Mouse (Mus musculus): ENCODE data around the gene U2af1. TPM values are rescaled to one million over a fixed set of nuclear protein-coding genes. Genes with fewer than 3 reads are reported as not detected.
"Not testable (repeated sequence)": the region's sequence is repeated elsewhere in the genome, so short reads cannot be mapped to it uniquely, and the experiment has no call there.

Gene U2af1
- polyA plus RNA-seq (2012; rRNA removed): 10.1 and 19.1 TPM in 2 replicates

- WGBS: under 1% methylated on average over 77 of the region's 77 CpGs
Observed at GRCm38 (mm10) chr17:31658468-31659185, at the start of gene U2af1. TSS of gene U2af1 (minus strand) at chr17:31658892.

GRCm38 (mm10) chr17:31705271-31706020 lies 46.8 kb upstream of the U2af1 start:
- TF ChIP-seq CTCF (IDR thresholded peaks at IDR 0.05; ENCODE audit: extremely low read depth, insufficient read length, insufficient replicate concordance, low read depth, low read length): no peak
- TF ChIP-seq POLR2A (IDR thresholded peaks at IDR 0.05; ENCODE audit: low read depth, low read length): no peak
- no peaks in the 10 kb centered on the region for H3K4me1 ChIP-seq (ENCODE audit: control insufficient read depth, insufficient read depth, insufficient read length, low read length)
- H3K27me3 ChIP-seq (ENCODE audit: control insufficient read depth, insufficient read depth, low read length): 0 out of 2 replicates have a peak, but pooled peaks cover 3% of the 10 kb centered on the region
- H3K27ac ChIP-seq (ENCODE audit: insufficient read depth, low read depth, low read length): no peak overlapping the region
- H3K36me3 ChIP-seq (ENCODE audit: control insufficient read depth, insufficient read depth, low read length): no peaks in the 10 kb centered on the region
- H3K4me3 ChIP-seq (ENCODE audit: low read depth, low read length): no peak overlapping the region
- 76% methylated on average over 20 of the region's 20 CpGs for WGBS

More at GRCm38 (mm10) chr17:31658468-31659185, at the start of gene U2af1:
- peaks cover 12% of the 10 kb centered on the region for H3K4me1 ChIP-seq (ENCODE audit: control insufficient read depth, insufficient read depth, insufficient read length, low read length)
- no peaks in the 10 kb centered on the region for H3K27me3 ChIP-seq (ENCODE audit: control insufficient read depth, insufficient read depth, low read length)
- H3K27ac ChIP-seq (ENCODE audit: insufficient read depth, low read depth, low read length): peak within 1 kb of the TSS; percentile 58
- H3K4me3 ChIP-seq (ENCODE audit: low read depth, low read length): peak within 1 kb of the TSS; percentile 80
- peaks cover 18% of the 10 kb centered on the region for H3K36me3 ChIP-seq (ENCODE audit: control insufficient read depth, insufficient read depth, low read length)
- peak; percentile 52; the same call in 1 of the 2 replicates for TF ChIP-seq POLR2A (IDR thresholded peaks at IDR 0.05; ENCODE audit: low read depth, low read length)
- TF ChIP-seq CTCF (IDR thresholded peaks at IDR 0.05; ENCODE audit: extremely low read depth, insufficient read length, insufficient replicate concordance, low read depth, low read length): no peak

GRCm38 (mm10) chr17:31703276-31703980 lies 44.7 kb upstream of the U2af1 start:
- WGBS: 59% methylated on average over 6 of the region's 6 CpGs
- TF ChIP-seq CTCF (IDR thresholded peaks at IDR 0.05; ENCODE audit: extremely low read depth, insufficient read length, insufficient replicate concordance, low read depth, low read length): no peak
- no peak for TF ChIP-seq POLR2A (IDR thresholded peaks at IDR 0.05; ENCODE audit: low read depth, low read length)
- Histone ChIP-seq H3K4me3 (ENCODE audit: low read depth, low read length) (no peak overlapping the region), H3K27ac (ENCODE audit: insufficient read depth, low read depth, low read length) (no peak overlapping the region), H3K36me3 (ENCODE audit: control insufficient read depth, insufficient read depth, low read length) (no peaks in the 10 kb centered on the region), H3K27me3 (ENCODE audit: control insufficient read depth, insufficient read depth, low read length) (0 out of 2 replicates have a peak, but pooled peaks cover 3% of the 10 kb centered on the region), H3K4me1 (ENCODE audit: control insufficient read depth, insufficient read depth, insufficient read length, low read length) (no peaks in the 10 kb centered on the region)

GRCm38 (mm10) chr17:31698347-31698746 lies 39.7 kb upstream of the U2af1 start:
- Histone ChIP-seq H3K4me1 (ENCODE audit: control insufficient read depth, insufficient read depth, insufficient read length, low read length) (peaks cover 6% of the 10 kb centered on the region; the same call in 1 of the 2 replicates), H3K27ac (ENCODE audit: insufficient read depth, low read depth, low read length) (no peak overlapping the region), H3K36me3 (ENCODE audit: control insufficient read depth, insufficient read depth, low read length) (no peaks in the 10 kb centered on the region), H3K4me3 (ENCODE audit: low read depth, low read length) (no peak overlapping the region), H3K27me3 (ENCODE audit: control insufficient read depth, insufficient read depth, low read length) (no peaks in the 10 kb centered on the region)
- TF ChIP-seq POLR2A (IDR thresholded peaks at IDR 0.05; ENCODE audit: low read depth, low read length): no peak
- TF ChIP-seq CTCF (IDR thresholded peaks at IDR 0.05; ENCODE audit: extremely low read depth, insufficient read length, insufficient replicate concordance, low read depth, low read length): no peak
- 68% methylated on average over 11 of the region's 11 CpGs for WGBS

- WGBS: 68% methylated on average over 7 of the region's 7 CpGs
- not testable (repeated sequence) for H3K4me1 ChIP-seq (ENCODE audit: control insufficient read depth, insufficient read depth, insufficient read length, low read length); H3K27ac ChIP-seq (ENCODE audit: insufficient read depth, low read depth, low read length); H3K4me3 ChIP-seq (ENCODE audit: low read depth, low read length); H3K27me3 ChIP-seq (ENCODE audit: control insufficient read depth, insufficient read depth, low read length); H3K36me3 ChIP-seq (ENCODE audit: control insufficient read depth, insufficient read depth, low read length)
Observed at GRCm38 (mm10) chr17:31695356-31695755, 36.7 kb upstream of the U2af1 start.

GRCm38 (mm10) chr17:31694949-31695348 lies 36.3 kb upstream of the U2af1 start:
- no peaks in the 10 kb centered on the region for H3K36me3 ChIP-seq (ENCODE audit: control insufficient read depth, insufficient read depth, low read length)
- peaks cover 6% of the 10 kb centered on the region; the same call in 1 of the 2 replicates for H3K4me1 ChIP-seq (ENCODE audit: control insufficient read depth, insufficient read depth, insufficient read length, low read length)
- 77% methylated on average over 1 of the region's 1 CpGs for WGBS
- TF ChIP-seq CTCF (IDR thresholded peaks at IDR 0.05; ENCODE audit: extremely low read depth, insufficient read length, insufficient replicate concordance, low read depth, low read length) (no peak), POLR2A (IDR thresholded peaks at IDR 0.05; ENCODE audit: low read depth, low read length) (no peak)
- H3K27ac ChIP-seq (ENCODE audit: insufficient read depth, low read depth, low read length): no peak overlapping the region
- no peaks in the 10 kb centered on the region for H3K27me3 ChIP-seq (ENCODE audit: control insufficient read depth, insufficient read depth, low read length)
- H3K4me3 ChIP-seq (ENCODE audit: low read depth, low read length): no peak overlapping the region

- no peaks in the 10 kb centered on the region for H3K36me3 ChIP-seq (ENCODE audit: control insufficient read depth, insufficient read depth, low read length)
- no peak overlapping the region for H3K4me3 ChIP-seq (ENCODE audit: low read depth, low read length)
- H3K27me3 ChIP-seq (ENCODE audit: control insufficient read depth, insufficient read depth, low read length): no peaks in the 10 kb centered on the region
- no peak overlapping the region for H3K27ac ChIP-seq (ENCODE audit: insufficient read depth, low read depth, low read length)
- WGBS: 50% methylated on average over 7 of the region's 7 CpGs
- peaks cover 6% of the 10 kb centered on the region; the same call in 1 of the 2 replicates for H3K4me1 ChIP-seq (ENCODE audit: control insufficient read depth, insufficient read depth, insufficient read length, low read length)
- TF ChIP-seq POLR2A (IDR thresholded peaks at IDR 0.05; ENCODE audit: low read depth, low read length) (no peak), CTCF (IDR thresholded peaks at IDR 0.05; ENCODE audit: extremely low read depth, insufficient read length, insufficient replicate concordance, low read depth, low read length) (no peak)
Observed at GRCm38 (mm10) chr17:31694023-31694376, 35.3 kb upstream of the U2af1 start.

All from small intestine, adult 2 months (tissue).